8 mouse cellular contexts compared by ENCODE assay signal in genomic region chr8:105900941-105901616, GRCm38 (mm10). TPM values are rescaled to one million over a fixed set of nuclear protein-coding genes. Genes with fewer than 3 reads are reported as not detected.
DNase-seq lines count a peak whose midpoint lies in the region; ATAC-seq and TF ChIP-seq lines count a peak whose summit lies in the region.

No protein-coding gene starts in this region.

- 25% methylated on average over 16 of the region's 16 CpGs for WGBS in kidney, adult 2 months
- 41% methylated on average over 16 of the region's 16 CpGs for WGBS in forebrain, embryonic 10.5 days
- 13% methylated on average over 16 of the region's 16 CpGs for WGBS in liver, embryonic 12.5 days (ENCODE audit: insufficient replicate concordance)
- 29% methylated on average over 16 of the region's 16 CpGs for WGBS in stomach, embryonic 15.5 days

- dilution Hi-C loops in CH12.LX (cut with MboI; ENCODE audit: extremely low pct_ligation_motif_present, extremely low pct_unique_long_range_greater_than_20kb, low sequenced_read_pairs) = no loop called here

- H3K4me3 ChIP-seq in kidney, adult 2 months (ENCODE audit: insufficient read depth, low read depth, low read length) = peak overlapping the region; percentile 90
- peak overlapping the region; percentile 93 to 99 (median 95) for H3K4me3 ChIP-seq in CH12.LX (replicated peaks in 1 of 3; ENCODE audit: low read depth in 2 of 3, low read length in 2 of 3, poor library complexity in 1 of 3)
- H3K4me3 ChIP-seq in forebrain, embryonic 10.5 days = peak overlapping the region; percentile 78
- H3K4me3 ChIP-seq in liver, embryonic 12.5 days = peak overlapping the region; percentile 93
- H3K4me3 ChIP-seq in stomach, embryonic 15.5 days (replicated peaks) = peak overlapping the region; percentile 99

- in situ Hi-C loops in CH12.LX (cut with MboI; ENCODE audit: low pct_ligation_motif_present, low pct_unique_long_range_greater_than_20kb, low sequenced_read_pairs) = no loop called here

- TF ChIP-seq POLR2A in kidney, adult 2 months (IDR thresholded peaks at IDR 0.05; ENCODE audit: low read depth, low read length) = no peak
- no peak for TF ChIP-seq POLR2A in CH12.LX (IDR thresholded peaks at IDR 0.05; ENCODE audit: low read depth, low read length)

- H3K4me2 ChIP-seq in CH12.LX (ENCODE audit: insufficient read depth, low read depth, poor library complexity, severe bottlenecking) = peak overlapping the region; percentile 72
- peak overlapping the region; percentile 75 for H3K4me2 ChIP-seq in liver, embryonic 12.5 days
- H3K4me2 ChIP-seq in stomach, embryonic 15.5 days = peak overlapping the region; percentile 82

- H3K9ac ChIP-seq in CH12.LX (ENCODE audit: insufficient read depth, low read depth) = peak overlapping the region; percentile 86
- H3K9ac ChIP-seq in liver, embryonic 12.5 days = peak overlapping the region; percentile 99
- H3K9ac ChIP-seq in stomach, embryonic 15.5 days = peak overlapping the region; percentile 99

- DNase-seq in kidney, adult 2 months = no peak
- no peak for DNase-seq in kidney, postnatal 4 days
- DNase-seq in CH12.LX (ENCODE audit: extremely low read depth) = no peak
- no peak for DNase-seq in forebrain, embryonic 10.5 days (ENCODE audit: extremely low spot score, low spot score)
- DNase-seq in right cerebral cortex, adult 18-20 months = no peak
- no peak for DNase-seq in left cerebral cortex, postnatal 4 days

- H3K27ac ChIP-seq in kidney, adult 2 months (ENCODE audit: insufficient read depth, low read depth, low read length) = no peak overlapping the region
- H3K27ac ChIP-seq in CH12.LX (ENCODE audit: insufficient read depth, low read depth) = no peak overlapping the region
- H3K27ac ChIP-seq in forebrain, embryonic 10.5 days = peak overlapping the region; percentile 93
- H3K27ac ChIP-seq in liver, embryonic 12.5 days = peak overlapping the region; percentile 96
- H3K27ac ChIP-seq in stomach, embryonic 15.5 days = peak overlapping the region; percentile 92

- no peaks in the 10 kb centered on the region; the same call in 1 of the 2 replicates for H3K36me3 ChIP-seq in kidney, adult 2 months (ENCODE audit: control insufficient read depth, insufficient read depth, low read length)
- peaks cover 2 to 21% of the 10 kb centered on the region in 2 experiments for H3K36me3 ChIP-seq in CH12.LX (replicated peaks in 1 of 2; ENCODE audit: control insufficient read depth in 1 of 2, insufficient read depth in 1 of 2, low read length in 1 of 2)
- 0 out of 2 replicates have a peak, but pooled peaks cover 2% of the 10 kb centered on the region for H3K36me3 ChIP-seq in forebrain, embryonic 10.5 days (replicated peaks)
- H3K36me3 ChIP-seq in liver, embryonic 12.5 days = peaks cover 3% of the 10 kb centered on the region; the same call in 1 of the 2 replicates
- no peaks in the 10 kb centered on the region for H3K36me3 ChIP-seq in stomach, embryonic 15.5 days

- H3K4me1 ChIP-seq in kidney, adult 2 months (ENCODE audit: control insufficient read depth, insufficient read depth, low read length) = peaks cover 2% of the 10 kb centered on the region; the same call in 1 of the 2 replicates
- H3K4me1 ChIP-seq in CH12.LX (ENCODE audit: control insufficient read depth in 1 of 2, insufficient read depth in 2 of 2) = peaks cover 0 to 19% of the 10 kb centered on the region in 2 experiments; a peak in 2 of 4 replicates
- peaks cover 13% of the 10 kb centered on the region for H3K4me1 ChIP-seq in forebrain, embryonic 10.5 days
- H3K4me1 ChIP-seq in liver, embryonic 12.5 days = peaks cover 19% of the 10 kb centered on the region
- H3K4me1 ChIP-seq in stomach, embryonic 15.5 days = peaks cover 9% of the 10 kb centered on the region

- no peaks in the 10 kb centered on the region for H3K9me3 ChIP-seq in CH12.LX (replicated peaks; ENCODE audit: low read length)
- no peaks in the 10 kb centered on the region for H3K9me3 ChIP-seq in forebrain, embryonic 10.5 days
- H3K9me3 ChIP-seq in liver, embryonic 12.5 days (replicated peaks) = no peaks in the 10 kb centered on the region
- no peaks in the 10 kb centered on the region for H3K9me3 ChIP-seq in stomach, embryonic 15.5 days

- no peak for TF ChIP-seq CTCF in kidney, adult 2 months (conservative IDR thresholded peaks at IDR 0.05; ENCODE audit: insufficient read depth, insufficient read length, low read depth, low read length)
- no peak for TF ChIP-seq CTCF in CH12.LX (conservative IDR thresholded peaks at IDR 0.05 in 1 of 2, IDR thresholded peaks at IDR 0.05 in 1 of 2; ENCODE audit: low read depth in 2 of 2, low read length in 2 of 2)

- no peaks in the 10 kb centered on the region for H3K27me3 ChIP-seq in kidney, adult 2 months (replicated peaks; ENCODE audit: control insufficient read depth, insufficient read depth, low read length)
- no peaks in the 10 kb centered on the region for H3K27me3 ChIP-seq in CH12.LX (replicated peaks)
- no peaks in the 10 kb centered on the region for H3K27me3 ChIP-seq in forebrain, embryonic 10.5 days (ENCODE audit: poor library complexity, severe bottlenecking)
- no peaks in the 10 kb centered on the region for H3K27me3 ChIP-seq in liver, embryonic 12.5 days (replicated peaks)
- H3K27me3 ChIP-seq in stomach, embryonic 15.5 days (replicated peaks) = no peaks in the 10 kb centered on the region

- peaks cover 8% of the 10 kb centered on the region; the same call in 1 of the 2 replicates for H3K79me2 ChIP-seq in CH12.LX (replicated peaks; ENCODE audit: control insufficient read depth, extremely low read depth, insufficient read depth, poor library complexity, severe bottlenecking)

- no peak for TF ChIP-seq EP300 in CH12.LX (IDR thresholded peaks at IDR 0.05; ENCODE audit: low read length)

- intact Hi-C loops in left cerebral cortex, postnatal 4 days (cut with DNase I) = no loop called here

- peak; percentile 64 for ATAC-seq in liver, embryonic 12.5 days
- no peak for ATAC-seq in stomach, embryonic 15.5 days (ENCODE audit: insufficient read depth, low FRiP score, low read depth)

- TF ChIP-seq RAD21 in CH12.LX (IDR thresholded peaks at IDR 0.05; ENCODE audit: low read depth, low read length) = no peak

TF ChIP-seq in CH12.LX, 34 proteins besides CTCF, POLR2A, EP300 and RAD21 (continues in another document):
- no peak for TF ChIP-seq MAZ (IDR thresholded peaks at IDR 0.05; ENCODE audit: low read depth, low read length)
- TF ChIP-seq PAX5 (IDR thresholded peaks at IDR 0.05; ENCODE audit: low read length) = no peak
- TF ChIP-seq HCFC1 (IDR thresholded peaks at IDR 0.05; ENCODE audit: low read depth, low read length) = no peak
- TF ChIP-seq ZC3H11A (IDR thresholded peaks at IDR 0.05; ENCODE audit: low read depth, low read length) = no peak
- no peak for TF ChIP-seq POLR2AphosphoS2 (IDR thresholded peaks at IDR 0.05; ENCODE audit: low read depth, low read length)

RNA-seq across cellular contexts. Expression of gene Pskh1, which starts 0.8 kb away (rescaled TPM):
- 44.9 and 51.0 TPM in 2 replicates for polyA plus RNA-seq in kidney, adult 2 months (2012; rRNA removed)
- total RNA-seq in CH12.LX (2012; rRNA removed) (12.2 and 12.9 TPM in 2 replicates), CH12.LX (2014; rRNA removed) (10.5 and 11.0 TPM in 2 replicates)
- polyA plus RNA-seq in CH12.LX (2012; ENCODE audit: insufficient read length, low read depth) = 11.5 and 12.3 TPM in 2 replicates
- polyA plus RNA-seq in forebrain, embryonic 10.5 days (2016; fragmentation: Nextera tagmentation; extraction: Ambion mirVana) = 29.6 and 29.9 TPM in 2 replicates
- polyA plus RNA-seq in liver, embryonic 12.5 days (2016; fragmentation: Nextera tagmentation; extraction: Ambion mirVana) = 13.1 and 14.3 TPM in 2 replicates
- 28.7 and 30.7 TPM in 2 replicates for polyA plus RNA-seq in stomach, embryonic 15.5 days (2015; fragmentation: Nextera tagmentation; extraction: Ambion mirVana)
- 10 to 100 TPM in 1 of 2 experiments, 1 to 10 TPM in 1; 8.6 to 10.1 TPM for total RNA-seq in left cerebral cortex, postnatal 4 days (2021)

RNA-seq across cellular contexts. Expression of gene Nrn1l, which starts 7.7 kb away (rescaled TPM):
- polyA plus RNA-seq in kidney, adult 2 months (2012; rRNA removed) = 0.77 and 1.1 TPM in 2 replicates
- total RNA-seq in CH12.LX (2012; rRNA removed) (0.38 and 0.42 TPM in 2 replicates), CH12.LX (2014; rRNA removed) (not detected in 2 replicates)
- polyA plus RNA-seq in CH12.LX (2012; ENCODE audit: insufficient read length, low read depth) = not detected in 2 replicates
- polyA plus RNA-seq in forebrain, embryonic 10.5 days (2016; fragmentation: Nextera tagmentation; extraction: Ambion mirVana) = 0.33 and 0.65 TPM in 2 replicates
- polyA plus RNA-seq in liver, embryonic 12.5 days (2016; fragmentation: Nextera tagmentation; extraction: Ambion mirVana) = 0.29 TPM in 1 of 2 replicates, not detected in the other
- 0.31 and 0.63 TPM in 2 replicates for polyA plus RNA-seq in stomach, embryonic 15.5 days (2015; fragmentation: Nextera tagmentation; extraction: Ambion mirVana)
- total RNA-seq in left cerebral cortex, postnatal 4 days (2021) = not detected

RNA-seq across cellular contexts. Expression of gene Edc4, which starts 20.4 kb away (rescaled TPM):
- 38.5 and 47.9 TPM in 2 replicates for polyA plus RNA-seq in kidney, adult 2 months (2012; rRNA removed)
- total RNA-seq in CH12.LX (2012; rRNA removed) (41.6 and 47.0 TPM in 2 replicates), CH12.LX (2014; rRNA removed) (28.2 and 28.7 TPM in 2 replicates)
- 37.5 and 46.4 TPM in 2 replicates for polyA plus RNA-seq in CH12.LX (2012; ENCODE audit: insufficient read length, low read depth)
- 73.7 and 75.2 TPM in 2 replicates for polyA plus RNA-seq in forebrain, embryonic 10.5 days (2016; fragmentation: Nextera tagmentation; extraction: Ambion mirVana)
- polyA plus RNA-seq in liver, embryonic 12.5 days (2016; fragmentation: Nextera tagmentation; extraction: Ambion mirVana) = 30.1 and 30.9 TPM in 2 replicates
- polyA plus RNA-seq in stomach, embryonic 15.5 days (2015; fragmentation: Nextera tagmentation; extraction: Ambion mirVana) = 35.7 and 41.9 TPM in 2 replicates
- 10 to 100 TPM; 64.5 to 74.1 TPM for total RNA-seq in left cerebral cortex, postnatal 4 days (2021)

RNA-seq across cellular contexts. Expression of gene Ctrl, which starts 32.6 kb away (rescaled TPM):
- polyA plus RNA-seq in kidney, adult 2 months (2012; rRNA removed) = 1.0 and 1.5 TPM in 2 replicates
- total RNA-seq in CH12.LX (2012; rRNA removed) (2.0 and 2.9 TPM in 2 replicates), CH12.LX (2014; rRNA removed) (1.3 and 1.5 TPM in 2 replicates)
- polyA plus RNA-seq in CH12.LX (2012; ENCODE audit: insufficient read length, low read depth) = 5.3 and 5.9 TPM in 2 replicates
- 1.5 and 2.1 TPM in 2 replicates for polyA plus RNA-seq in forebrain, embryonic 10.5 days (2016; fragmentation: Nextera tagmentation; extraction: Ambion mirVana)
- polyA plus RNA-seq in liver, embryonic 12.5 days (2016; fragmentation: Nextera tagmentation; extraction: Ambion mirVana) = 0.94 and 1.0 TPM in 2 replicates
- 1.9 and 3.8 TPM in 2 replicates for polyA plus RNA-seq in stomach, embryonic 15.5 days (2015; fragmentation: Nextera tagmentation; extraction: Ambion mirVana)
- total RNA-seq in left cerebral cortex, postnatal 4 days (2021) = 1 to 10 TPM; 2.1 to 2.2 TPM

RNA-seq across cellular contexts. Expression of gene Psmb10, which starts 37.2 kb away (rescaled TPM):
- polyA plus RNA-seq in kidney, adult 2 months (2012; rRNA removed) = 71.2 and 88.0 TPM in 2 replicates
- total RNA-seq in CH12.LX (2012; rRNA removed) (228 and 298 TPM in 2 replicates), CH12.LX (2014; rRNA removed) (136 and 137 TPM in 2 replicates)
- polyA plus RNA-seq in CH12.LX (2012; ENCODE audit: insufficient read length, low read depth) = 227 and 313 TPM in 2 replicates
- 28.9 and 31.5 TPM in 2 replicates for polyA plus RNA-seq in forebrain, embryonic 10.5 days (2016; fragmentation: Nextera tagmentation; extraction: Ambion mirVana)
- 77.2 and 84.6 TPM in 2 replicates for polyA plus RNA-seq in liver, embryonic 12.5 days (2016; fragmentation: Nextera tagmentation; extraction: Ambion mirVana)
- 61.2 and 61.4 TPM in 2 replicates for polyA plus RNA-seq in stomach, embryonic 15.5 days (2015; fragmentation: Nextera tagmentation; extraction: Ambion mirVana)
- total RNA-seq in left cerebral cortex, postnatal 4 days (2021) = 10 to 100 TPM; 50.6 to 70.2 TPM

Comparison
In these comparisons a context has a peak if more than half of its experiments do, and no peak if none do; other contexts are left out.
1. H3K27ac ChIP-seq: peak in forebrain, embryonic 10.5 days (single experiment), liver, embryonic 12.5 days (single experiment) and stomach, embryonic 15.5 days (single experiment); none in kidney, adult 2 months (single experiment) and CH12.LX (single experiment).
2. Peak in every context shown above with its lines, with median percentiles within 50 percentile points of each other: H3K4me3 ChIP-seq, H3K4me2 ChIP-seq and H3K9ac ChIP-seq.